Mouse (Mus musculus) C2C12 (cell line): Measurements from ENCODE around the gene Foxn3.

Source experiments
- CEBPB ChIP-seq: IDR thresholded peaks from one replicate; pipeline ENCODE4 v1.6.1; 2011; ENCODE audit warnings: low read depth, mild to moderate bottlenecking, control low read depth, moderate library complexity
- CTCF ChIP-seq: IDR thresholded peaks from one replicate; pipeline ENCODE4 v1.5.1; 2011; ENCODE audit not compliant: control insufficient read depth, insufficient read depth, insufficient read length
- MAX ChIP-seq: IDR thresholded peaks from one replicate; pipeline ENCODE4 v1.6.1; 2011; ENCODE audit warnings: mild to moderate bottlenecking, control low read depth
- MYOD1 ChIP-seq: IDR thresholded peaks from one replicate; pipeline ENCODE4 v1.6.1; 2011; ENCODE audit warnings: low read depth; ENCODE audit not compliant: control insufficient read depth, insufficient read length
- MYOG ChIP-seq: IDR thresholded peaks from one replicate; pipeline ENCODE4 v1.6.1; 2011; ENCODE audit not compliant: control insufficient read depth, insufficient read length; ENCODE audit errors: extremely low read depth
- USF1 ChIP-seq: IDR thresholded peaks from one replicate; pipeline ENCODE4 v1.6.1; 2011; ENCODE audit warnings: low read depth, mild to moderate bottlenecking, control low read depth, moderate library complexity

DNA sequence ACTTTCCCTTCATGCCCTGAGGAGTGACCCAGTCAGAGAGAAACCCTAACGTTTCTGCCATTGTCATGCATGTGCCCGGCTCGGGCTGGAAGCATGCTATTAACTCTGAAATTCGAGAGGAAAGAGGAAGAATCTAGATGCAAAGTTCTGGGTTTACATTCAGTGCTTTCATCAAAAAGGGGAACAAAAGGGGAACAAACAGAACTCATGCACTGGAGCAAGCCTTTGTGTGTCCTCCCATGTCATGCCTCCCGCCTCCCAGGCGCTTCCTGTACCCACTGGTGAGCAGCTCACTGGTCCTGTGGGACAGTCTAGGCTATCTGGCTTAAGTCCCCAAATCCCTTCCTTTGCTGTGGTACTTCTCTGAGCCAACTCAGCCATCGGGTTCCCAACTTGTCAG, 299.0 kb downstream of the Foxn3 start:
- TF ChIP-seq CEBPB, result no peak
- TF ChIP-seq USF1, result no peak
- TF ChIP-seq CTCF, result no peak
- TF ChIP-seq MAX, result no peak
- no peak for TF ChIP-seq MYOD1
- TF ChIP-seq MYOG, result no peak
